Mouse (Mus musculus): ENCODE results near the gene Gm48551. TPM values are rescaled to one million over a fixed set of nuclear protein-coding genes. Genes with fewer than 3 reads are reported as not detected.

Gene Gm48551
- polyA plus RNA-seq, 2 experiments from 2014 or later = 2.2 to 3.7 TPM

- peak; percentile 96 for ATAC-seq
Observed at GRCm38 (mm10) chr10:81356991-81357844, 27.0 kb upstream of the Gm48551 start, which contains the start of gene Mfsd12. Gene Mfsd12 (plus strand): TSS chr10:81357491.

GRCm38 (mm10) chr10:81358209-81358608, 26.1 kb upstream of the Gm48551 start:
- no peak for ATAC-seq

- no peak for ATAC-seq
Observed at GRCm38 (mm10) chr10:81358841-81359240, 25.4 kb upstream of the Gm48551 start.

GRCm38 (mm10) chr10:81360721-81361120, 23.5 kb upstream of the Gm48551 start:
- no peak for ATAC-seq

- no peak for ATAC-seq
Observed at GRCm38 (mm10) chr10:81362336-81362949, 21.8 kb upstream of the Gm48551 start.

- ATAC-seq = no peak
Observed at GRCm38 (mm10) chr10:81363436-81364346, 20.6 kb upstream of the Gm48551 start.

- ATAC-seq = no peak
Observed at GRCm38 (mm10) chr10:81364666-81365065, 19.6 kb upstream of the Gm48551 start.

- no peak for ATAC-seq
Observed at GRCm38 (mm10) chr10:81365073-81365472, 19.2 kb upstream of the Gm48551 start.

GRCm38 (mm10) chr10:81365672-81366476, 18.4 kb upstream of the Gm48551 start, which contains the start of gene 4930404N11Rik:
Gene 4930404N11Rik (minus strand): TSS chr10:81365816.
- no peak for ATAC-seq

GRCm38 (mm10) chr10:81366477-81367206, 17.6 kb upstream of the Gm48551 start:
- ATAC-seq = no peak

- no peak for ATAC-seq
Observed at GRCm38 (mm10) chr10:81367207-81367495, 17.1 kb upstream of the Gm48551 start.

- no peak for ATAC-seq
Observed at GRCm38 (mm10) chr10:81375322-81375721, 8.9 kb upstream of the Gm48551 start.

- ATAC-seq = no peak
Observed at GRCm38 (mm10) chr10:81376561-81377361, 7.5 kb upstream of the Gm48551 start.

- ATAC-seq = no peak
Observed at GRCm38 (mm10) chr10:81377362-81377664, 7.0 kb upstream of the Gm48551 start.

- ATAC-seq = no peak
Observed at GRCm38 (mm10) chr10:81377793-81378552, 6.3 kb upstream of the Gm48551 start, which contains the start of gene Fzr1. Gene Fzr1 (minus strand): TSS chr10:81378516.

GRCm38 (mm10) chr10:81378553-81379182, 5.6 kb upstream of the Gm48551 start:
- peak; percentile 95 for ATAC-seq

- no peak for ATAC-seq
Observed at GRCm38 (mm10) chr10:81379183-81379553, 5.1 kb upstream of the Gm48551 start.

- no peak for ATAC-seq
Observed at GRCm38 (mm10) chr10:81379809-81380378, 4.4 kb upstream of the Gm48551 start.

GRCm38 (mm10) chr10:81382039-81382438, 2.2 kb upstream of the Gm48551 start:
- no peak for ATAC-seq
